Mouse (Mus musculus): ENCODE data around the gene Cenpt. TPM values are rescaled to one million over a fixed set of nuclear protein-coding genes. Genes with fewer than 3 reads are reported as not detected.
A peak's percentile ranks its signal among the peaks of the same experiment; 100 is the strongest.
"Not testable (repeated sequence)": the region's sequence is repeated elsewhere in the genome, so short reads cannot be mapped to it uniquely, and the experiment has no call there.

Gene Cenpt
- polyA plus RNA-seq, 1 experiment from 2014 or later: 49.0 TPM

DNA sequence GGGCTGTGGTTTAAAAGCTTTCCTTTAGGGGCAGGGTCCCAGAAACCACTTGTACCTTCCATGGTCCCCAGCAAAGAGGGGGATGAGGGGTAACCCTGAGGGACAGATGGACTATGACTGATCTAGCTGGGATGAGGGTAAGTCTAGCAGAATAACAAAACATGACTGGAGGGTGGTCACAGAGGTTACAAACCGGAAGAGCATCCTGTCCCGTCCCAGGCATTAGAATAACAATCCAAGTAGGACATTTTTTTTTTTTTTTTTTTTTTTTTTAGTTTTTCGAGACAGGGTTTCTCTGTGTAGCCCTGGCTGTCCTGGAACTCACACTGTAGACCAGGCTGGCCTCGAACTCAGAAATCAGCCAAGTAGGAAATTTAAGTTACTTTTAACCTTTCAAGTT, 3.1 kb downstream of the Cenpt start:
- H3K27me3 ChIP-seq (ENCODE audit: low read depth, poor library complexity, severe bottlenecking): no peaks in the 10 kb centered on the region
- no peak overlapping the region for H3K27ac ChIP-seq
- H3K36me3 ChIP-seq: peaks cover 50% of the 10 kb centered on the region
- H3K4me1 ChIP-seq: peaks cover 8% of the 10 kb centered on the region
- H3K9me3 ChIP-seq (replicated peaks): no peaks in the 10 kb centered on the region
- DNase-seq (ENCODE audit: low spot score): no peak
- 88% methylated on average over 4 of the region's 4 CpGs for WGBS
- 0 out of 2 replicates have a peak overlapping the region, but pooled peaks have one; percentile 79 for H3K4me3 ChIP-seq

- no peaks in the 10 kb centered on the region for H3K27me3 ChIP-seq (ENCODE audit: low read depth, poor library complexity, severe bottlenecking)
- no peaks in the 10 kb centered on the region for H3K9me3 ChIP-seq (replicated peaks)
- WGBS: 90% methylated on average over 11 of the region's 11 CpGs
- no peak overlapping the region for H3K4me3 ChIP-seq
- no peak for DNase-seq (ENCODE audit: low spot score)
- peaks cover 8% of the 10 kb centered on the region for H3K4me1 ChIP-seq
- peaks cover 81% of the 10 kb centered on the region for H3K36me3 ChIP-seq
- H3K27ac ChIP-seq: no peak overlapping the region
These were observed 6.4 kb downstream of the Cenpt start for GRCm38 (mm10) chr8:105846678-105847077.

DNA sequence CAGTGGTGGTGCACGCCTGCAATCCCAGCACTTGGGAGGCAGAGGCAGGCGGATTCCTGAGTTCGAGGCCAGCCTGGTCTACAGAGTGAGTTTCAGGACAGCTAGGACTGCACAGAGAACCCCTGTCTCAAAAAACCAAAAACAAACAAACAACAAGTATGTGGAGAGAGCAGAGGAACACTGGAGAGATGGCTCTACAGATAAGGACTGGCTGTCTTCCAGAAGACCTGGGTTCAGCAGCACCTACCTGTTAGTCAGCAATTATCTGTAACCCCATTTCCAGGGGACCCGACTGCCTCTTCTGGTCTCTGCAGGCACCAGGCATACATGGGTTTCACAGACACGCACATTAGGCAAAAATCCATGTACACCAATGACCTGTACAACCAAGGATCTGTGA, 13.9 kb downstream of the Cenpt start:
- H3K4me3 ChIP-seq: no peak overlapping the region
- H3K27me3 ChIP-seq (ENCODE audit: low read depth, poor library complexity, severe bottlenecking): no peaks in the 10 kb centered on the region
- no peaks in the 10 kb centered on the region for H3K4me1 ChIP-seq
- 91% methylated on average over 5 of the region's 5 CpGs for whole genome bisulfite sequencing
- no peak for DNase-seq (ENCODE audit: low spot score)
- no peaks in the 10 kb centered on the region for H3K9me3 ChIP-seq (replicated peaks)
- peaks cover 31% of the 10 kb centered on the region for H3K36me3 ChIP-seq
- H3K27ac ChIP-seq: no peak overlapping the region

DNA sequence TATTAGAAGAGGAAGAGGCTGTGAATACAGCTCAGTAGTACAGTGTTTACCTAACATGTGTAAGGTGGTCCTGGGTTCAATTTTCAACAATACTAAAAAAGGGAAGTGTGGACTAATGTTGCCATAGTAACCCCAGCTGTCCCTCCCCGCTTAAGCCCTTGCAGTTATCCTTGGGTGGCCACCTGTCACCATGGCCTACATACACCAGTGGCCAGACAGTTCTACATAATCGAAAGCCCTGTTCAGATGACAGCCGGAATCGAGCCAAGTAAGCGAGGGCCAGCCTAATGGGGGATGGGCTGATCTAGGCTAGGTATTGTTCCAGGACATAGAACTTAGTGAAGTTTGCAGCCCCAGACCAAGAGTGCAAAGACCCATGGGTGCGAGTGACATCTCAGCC, 16.1 kb downstream of the Cenpt start:
- 89% methylated on average over 6 of the region's 6 CpGs for WGBS

GRCm38 (mm10) chr8:105835318-105835717, 17.8 kb downstream of the Cenpt start:
- Histone ChIP-seq H3K4me1 (no peaks in the 10 kb centered on the region), H3K9me3 (replicated peaks) (no peaks in the 10 kb centered on the region), H3K36me3 (no peaks in the 10 kb centered on the region), H3K4me3 (no peak overlapping the region), H3K27ac (no peak overlapping the region), H3K27me3 (ENCODE audit: low read depth, poor library complexity, severe bottlenecking) (no peaks in the 10 kb centered on the region)
- 33% methylated on average over 11 of the region's 11 CpGs for WGBS
- DNase-seq (ENCODE audit: low spot score): peak; percentile 57

More for the DNA sequence above, 16.1 kb downstream of the Cenpt start:
- H3K4me3 ChIP-seq: no peak overlapping the region
- H3K27me3 ChIP-seq (ENCODE audit: low read depth, poor library complexity, severe bottlenecking): no peaks in the 10 kb centered on the region
- no peak for DNase-seq (ENCODE audit: low spot score)
- no peak overlapping the region for H3K27ac ChIP-seq
- peaks cover 10% of the 10 kb centered on the region for H3K36me3 ChIP-seq
- H3K9me3 ChIP-seq (replicated peaks): no peaks in the 10 kb centered on the region
- H3K4me1 ChIP-seq: no peaks in the 10 kb centered on the region

- 90% methylated on average over 2 of the region's 2 CpGs for WGBS
- not testable (repeated sequence) for H3K4me3 ChIP-seq; H3K4me1 ChIP-seq; H3K36me3 ChIP-seq; H3K27ac ChIP-seq; H3K9me3 ChIP-seq (replicated peaks); DNase-seq (ENCODE audit: low spot score); H3K27me3 ChIP-seq (ENCODE audit: low read depth, poor library complexity, severe bottlenecking)
These were observed 19.3 kb downstream of the Cenpt start for GRCm38 (mm10) chr8:105833740-105834139.

- Histone ChIP-seq H3K4me3 (peak within 1 kb of the TSS; percentile 82), H3K4me1 (peaks cover 16% of the 10 kb centered on the region), H3K36me3 (peaks cover 36% of the 10 kb centered on the region), H3K27me3 (ENCODE audit: low read depth, poor library complexity, severe bottlenecking) (no peaks in the 10 kb centered on the region), H3K27ac (peak within 1 kb of the TSS; percentile 90), H3K9me3 (replicated peaks) (no peaks in the 10 kb centered on the region)
- WGBS: under 1% methylated on average over 52 of the region's 52 CpGs
- peak; percentile 93 for DNase-seq (ENCODE audit: low spot score)
These were observed 25.9 kb downstream of the Cenpt start, which contains the start of the genes Ranbp10 and Tsnaxip1 for GRCm38 (mm10) chr8:105826861-105827848. Ranbp10 (minus strand) TSS chr8:105827350. Tsnaxip1 (plus strand) TSS chr8:105827731.

- WGBS: 15% methylated on average over 4 of the region's 4 CpGs
- Histone ChIP-seq H3K27ac (peak overlapping the region; percentile 90), H3K4me3 (peak overlapping the region; percentile 82), H3K9me3 (replicated peaks) (no peaks in the 10 kb centered on the region), H3K36me3 (peaks cover 44% of the 10 kb centered on the region), H3K4me1 (peaks cover 16% of the 10 kb centered on the region), H3K27me3 (ENCODE audit: low read depth, poor library complexity, severe bottlenecking) (no peaks in the 10 kb centered on the region)
- no peak for DNase-seq (ENCODE audit: low spot score)
These were observed 26.7 kb downstream of the Cenpt start for GRCm38 (mm10) chr8:105826379-105826778.

GRCm38 (mm10) chr8:105825506-105825905, 27.6 kb downstream of the Cenpt start:
- Histone ChIP-seq H3K27ac (no peak overlapping the region), H3K36me3 (peaks cover 53% of the 10 kb centered on the region), H3K4me1 (peaks cover 16% of the 10 kb centered on the region), H3K27me3 (ENCODE audit: low read depth, poor library complexity, severe bottlenecking) (no peaks in the 10 kb centered on the region), H3K4me3 (peak overlapping the region; percentile 82), H3K9me3 (replicated peaks) (no peaks in the 10 kb centered on the region)
- 67% methylated on average over 4 of the region's 4 CpGs for WGBS
- no peak for DNase-seq (ENCODE audit: low spot score)

DNA sequence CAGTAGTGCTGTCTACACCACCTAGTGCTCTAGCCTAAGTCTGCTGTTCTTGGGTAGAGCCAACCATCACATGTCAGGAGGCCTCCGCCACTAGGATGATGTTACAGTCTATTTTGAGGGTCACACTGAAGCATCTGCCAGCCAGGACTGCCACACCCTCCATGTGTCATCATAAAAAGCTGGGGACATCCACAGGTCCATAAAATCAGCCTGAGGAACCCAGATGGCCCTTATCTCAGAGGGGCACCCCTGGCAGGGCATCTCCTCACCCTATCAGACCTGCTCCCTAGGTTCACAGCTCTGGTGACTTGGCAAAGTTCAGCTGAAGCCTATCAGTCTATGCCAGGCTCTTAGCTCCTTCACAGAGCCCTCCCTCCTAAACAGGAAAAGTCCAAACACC, 32.2 kb downstream of the Cenpt start:
- peaks cover 6% of the 10 kb centered on the region for H3K4me1 ChIP-seq
- no peaks in the 10 kb centered on the region for H3K27me3 ChIP-seq (ENCODE audit: low read depth, poor library complexity, severe bottlenecking)
- H3K9me3 ChIP-seq (replicated peaks): no peaks in the 10 kb centered on the region
- H3K27ac ChIP-seq: no peak overlapping the region
- H3K36me3 ChIP-seq: peaks cover 90% of the 10 kb centered on the region
- H3K4me3 ChIP-seq: no peak overlapping the region
- WGBS: 97% methylated on average over 1 of the region's 1 CpGs
- DNase-seq (ENCODE audit: low spot score): no peak

GRCm38 (mm10) chr8:105819659-105820058, 33.4 kb downstream of the Cenpt start:
- Histone ChIP-seq H3K27ac (no peak overlapping the region), H3K27me3 (ENCODE audit: low read depth, poor library complexity, severe bottlenecking) (no peaks in the 10 kb centered on the region), H3K4me3 (no peak overlapping the region), H3K9me3 (replicated peaks) (no peaks in the 10 kb centered on the region), H3K4me1 (no peaks in the 10 kb centered on the region), H3K36me3 (peaks cover 85% of the 10 kb centered on the region)
- WGBS: 93% methylated on average over 3 of the region's 3 CpGs
- no peak for DNase-seq (ENCODE audit: low spot score)

- Histone ChIP-seq H3K27ac (no peak overlapping the region), H3K4me3 (no peak overlapping the region), H3K36me3 (peaks cover 73% of the 10 kb centered on the region), H3K27me3 (ENCODE audit: low read depth, poor library complexity, severe bottlenecking) (no peaks in the 10 kb centered on the region), H3K4me1 (no peaks in the 10 kb centered on the region), H3K9me3 (replicated peaks) (no peaks in the 10 kb centered on the region)
- no peak for DNase-seq (ENCODE audit: low spot score)
- 97% methylated on average over 6 of the region's 6 CpGs for WGBS
These were observed 39.8 kb downstream of the Cenpt start for GRCm38 (mm10) chr8:105813241-105813640.

DNA sequence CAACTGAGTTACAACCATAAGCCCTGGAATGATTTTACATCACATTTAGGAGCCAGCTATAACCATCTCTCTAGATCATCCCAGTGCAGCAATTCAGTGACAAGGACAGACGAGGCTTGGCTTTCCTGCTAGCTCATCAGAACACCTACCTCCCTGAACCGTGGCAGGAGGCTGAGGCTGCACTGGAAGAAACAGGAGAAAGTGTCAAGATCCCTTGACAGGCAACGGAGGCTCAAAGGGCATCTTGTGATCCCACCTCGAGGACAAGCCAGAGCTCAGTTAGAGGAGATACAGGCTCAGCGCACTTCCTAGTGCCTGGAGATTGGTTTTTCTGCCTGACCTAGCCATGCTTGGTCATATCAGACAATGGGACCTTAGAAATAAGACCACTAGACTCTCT, 40.6 kb downstream of the Cenpt start:
- Histone ChIP-seq H3K4me3 (no peak overlapping the region), H3K9me3 (replicated peaks) (no peaks in the 10 kb centered on the region), H3K27ac (no peak overlapping the region), H3K36me3 (peaks cover 72% of the 10 kb centered on the region), H3K27me3 (ENCODE audit: low read depth, poor library complexity, severe bottlenecking) (no peaks in the 10 kb centered on the region), H3K4me1 (no peaks in the 10 kb centered on the region)
- 90% methylated on average over 5 of the region's 5 CpGs for WGBS
- no peak for DNase-seq (ENCODE audit: low spot score)
